Mouse (Mus musculus) limb, embryonic 13.5 days (tissue): Measurements from ENCODE around the gene Iffo2. TPM values are rescaled to one million over a fixed set of nuclear protein-coding genes. Genes with fewer than 3 reads are reported as not detected.

Experiments
- ATAC-seq: fragments of 200-750 bp; cut with Nextera tagmentation; 2 replicates; pipeline ENCODE4 v1.8.0; 2017; ENCODE audit warnings: low read depth, moderate number of reproducible peaks, moderate TSS enrichment; ENCODE audit not compliant: low FRiP score
- H3K27ac ChIP-seq: fragments of 300-500 bp; sonication (generic); 2 replicates; pipeline ENCODE4 v1.5.1; 2015; ENCODE audit warnings: inconsistent platforms, mild to moderate bottlenecking, moderate library complexity
- H3K27me3 ChIP-seq: fragments of 300-500 bp; sonication (generic); 2 replicates; pipeline ENCODE4 v1.6.1; 2015; ENCODE audit warnings: mild to moderate bottlenecking, inconsistent platforms
- H3K36me3 ChIP-seq: fragments of 300-500 bp; sonication (generic); 2 replicates; pipeline ENCODE4 v1.6.1; 2015; ENCODE audit warnings: inconsistent platforms, mild to moderate bottlenecking, moderate library complexity
- H3K4me1 ChIP-seq: fragments of 300-500 bp; sonication (generic); 2 replicates; pipeline ENCODE4 v1.6.1; 2015; ENCODE audit warnings: inconsistent platforms
- H3K4me2 ChIP-seq: fragments of 300-500 bp; sonication (generic); replicated peaks from 2 replicates; pipeline ENCODE4 v1.6.1; 2015; ENCODE audit warnings: inconsistent platforms, mild to moderate bottlenecking, moderate library complexity
- H3K4me3 ChIP-seq: fragments of 300-500 bp; sonication (generic); 2 replicates; pipeline ENCODE4 v1.5.1; 2015; ENCODE audit warnings: moderate library complexity, mild to moderate bottlenecking, inconsistent platforms
- H3K9ac ChIP-seq: fragments of 300-500 bp; sonication (generic); 2 replicates; pipeline ENCODE4 v1.6.1; 2015; ENCODE audit warnings: mild to moderate bottlenecking, inconsistent platforms
- H3K9me3 ChIP-seq: fragments of 300-500 bp; sonication (generic); 2 replicates; pipeline ENCODE4 v1.6.1; 2016; ENCODE audit warnings: inconsistent platforms
- WGBS: fragments of 180-500 bp; shearing (Covaris S2); methylation state at CpG from one replicate; pipeline ENCODE4 v1.1.7; 2015; 5-methylcytosine and 5-hydroxymethylcytosine counted together
- polyA plus RNA-seq: library from polyadenylated mRNA; unstranded; fragments of >200 nt; fragmentation: Nextera tagmentation; extraction: Ambion mirVana; gene quantifications from 2 replicates; pipeline ENCODE4 v1.2.1, GENCODE M21; 2015

Gene Iffo2
- polyA plus RNA-seq, 1 experiment from 2014 or later: 4.6 TPM

DNA sequence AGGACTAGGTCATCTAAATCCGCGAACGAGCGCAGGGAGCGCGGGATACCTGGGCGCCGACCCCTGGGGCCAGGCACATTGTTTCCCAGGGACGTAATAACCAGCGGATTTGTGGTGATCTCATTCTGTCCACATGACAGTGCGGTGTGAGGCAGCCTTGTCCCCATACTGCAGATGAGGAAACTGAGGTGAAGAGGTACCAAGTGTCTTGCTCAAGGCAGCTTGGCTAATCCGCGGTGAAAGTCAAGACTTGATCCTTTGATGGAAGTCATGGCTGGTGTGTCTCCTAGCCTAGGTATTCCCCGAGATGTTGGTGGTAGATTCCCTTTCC is 45.3 kb downstream of the Iffo2 start:
- Histone ChIP-seq H3K36me3 (no peaks in the 10 kb centered on the region), H3K4me3 (peak overlapping the region; percentile 78), H3K4me2 (peak overlapping the region; percentile 96), H3K9me3 (no peaks in the 10 kb centered on the region), H3K27ac (no peak overlapping the region; the same call in 1 of the 2 replicates), H3K27me3 (peaks cover 7% of the 10 kb centered on the region; the same call in 1 of the 2 replicates), H3K9ac (peak overlapping the region; percentile 89), H3K4me1 (peaks cover 61% of the 10 kb centered on the region)
- 8% methylated on average over 14 of the region's 14 CpGs for WGBS
- no peak for ATAC-seq

GRCm38 (mm10) chr4:139576251-139576880 is 46.0 kb downstream of the Iffo2 start:
- Histone ChIP-seq H3K4me3 (peak overlapping the region; percentile 78), H3K4me2 (peak overlapping the region; percentile 96), H3K36me3 (no peaks in the 10 kb centered on the region), H3K27me3 (peaks cover 7% of the 10 kb centered on the region; the same call in 1 of the 2 replicates), H3K9me3 (no peaks in the 10 kb centered on the region), H3K9ac (peak overlapping the region; percentile 89), H3K27ac (no peak overlapping the region), H3K4me1 (peaks cover 68% of the 10 kb centered on the region)
- WGBS: 41% methylated on average over 14 of the region's 14 CpGs
- ATAC-seq: no peak

DNA sequence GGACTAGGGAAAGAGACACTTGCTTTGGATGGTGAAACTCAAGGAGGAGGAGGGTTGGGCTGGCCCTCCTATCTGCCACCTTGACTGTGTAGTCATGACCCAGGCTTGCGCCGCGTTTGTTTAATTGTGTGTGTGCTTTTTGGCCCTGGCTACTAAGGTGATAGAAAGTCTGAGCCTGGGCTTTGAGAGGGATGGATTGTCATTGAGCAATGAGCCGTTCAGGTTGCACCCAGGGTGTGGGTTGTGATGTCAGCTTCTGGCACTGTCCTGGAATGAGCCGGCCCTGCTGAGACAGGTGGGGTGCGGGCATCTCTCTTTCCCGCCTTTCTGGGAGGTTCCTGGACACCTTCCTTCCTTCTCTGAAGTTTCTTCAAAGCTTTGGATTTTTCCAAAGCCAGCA is 46.7 kb downstream of the Iffo2 start:
- 78% methylated on average over 7 of the region's 7 CpGs for WGBS
- H3K4me3 ChIP-seq: peak overlapping the region; percentile 78
- H3K27ac ChIP-seq: no peak overlapping the region
- H3K36me3 ChIP-seq: no peaks in the 10 kb centered on the region
- peak overlapping the region; percentile 96 for H3K4me2 ChIP-seq
- peaks cover 75% of the 10 kb centered on the region for H3K4me1 ChIP-seq
- H3K27me3 ChIP-seq: peaks cover 7% of the 10 kb centered on the region; the same call in 1 of the 2 replicates
- H3K9me3 ChIP-seq: no peaks in the 10 kb centered on the region
- ATAC-seq: no peak
- peak overlapping the region; percentile 89 for H3K9ac ChIP-seq

DNA sequence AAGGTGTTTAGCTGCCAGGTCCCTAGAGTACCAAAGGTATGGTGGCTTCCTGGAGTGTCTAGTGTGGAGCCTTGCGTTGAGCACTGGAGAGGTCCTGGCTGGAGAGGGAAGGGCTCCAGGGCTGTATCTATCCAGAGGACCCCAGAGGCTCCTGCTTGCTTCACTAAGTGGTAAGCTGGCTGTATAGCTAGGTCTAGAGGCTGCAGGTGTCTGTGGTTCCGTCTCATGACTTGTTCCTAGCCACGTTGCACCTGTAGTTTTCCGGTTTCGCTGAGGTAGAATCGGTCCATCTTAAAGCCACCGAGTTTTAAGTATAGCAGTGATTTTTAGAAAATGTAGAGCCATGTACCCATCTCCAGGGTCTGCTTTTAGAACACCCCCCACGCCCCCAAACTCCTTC is 48.0 kb downstream of the Iffo2 start:
- H3K27ac ChIP-seq: no peak overlapping the region
- no peak overlapping the region for H3K4me3 ChIP-seq
- no peaks in the 10 kb centered on the region for H3K9me3 ChIP-seq
- no peak for ATAC-seq
- 89% methylated on average over 8 of the region's 8 CpGs for WGBS
- H3K4me2 ChIP-seq: no peak overlapping the region
- H3K27me3 ChIP-seq: no peaks in the 10 kb centered on the region
- peaks cover 86% of the 10 kb centered on the region for H3K4me1 ChIP-seq
- H3K9ac ChIP-seq: no peak overlapping the region
- no peaks in the 10 kb centered on the region for H3K36me3 ChIP-seq

- H3K9ac ChIP-seq: no peak overlapping the region
- H3K4me2 ChIP-seq: no peak overlapping the region; the same call in 1 of the 2 replicates
Measured at GRCm38 (mm10) chr4:139579003-139579402, 48.7 kb downstream of the Iffo2 start.

GRCm38 (mm10) chr4:139579466-139579865 is 49.1 kb downstream of the Iffo2 start:
- H3K27me3 ChIP-seq: no peaks in the 10 kb centered on the region
- no peaks in the 10 kb centered on the region for H3K36me3 ChIP-seq
- peak overlapping the region; percentile 4; the same call in 1 of the 2 replicates for H3K4me2 ChIP-seq
- H3K27ac ChIP-seq: 0 out of 2 replicates have a peak overlapping the region, but pooled peaks have one; percentile 91
- ATAC-seq: no peak
- H3K4me1 ChIP-seq: peaks cover 88% of the 10 kb centered on the region
- H3K9ac ChIP-seq: 0 out of 2 replicates have a peak overlapping the region, but pooled peaks have one; percentile 1
- no peak overlapping the region for H3K4me3 ChIP-seq
- WGBS: 31% methylated on average over 6 of the region's 6 CpGs
- H3K9me3 ChIP-seq: no peaks in the 10 kb centered on the region

More at GRCm38 (mm10) chr4:139579003-139579402, 48.7 kb downstream of the Iffo2 start:
- no peaks in the 10 kb centered on the region for H3K27me3 ChIP-seq
- no peak overlapping the region for H3K27ac ChIP-seq
- no peak for ATAC-seq
- H3K9me3 ChIP-seq: no peaks in the 10 kb centered on the region
- peaks cover 84% of the 10 kb centered on the region for H3K4me1 ChIP-seq
- no peak overlapping the region for H3K4me3 ChIP-seq
- H3K36me3 ChIP-seq: no peaks in the 10 kb centered on the region
- WGBS: 62% methylated on average over 10 of the region's 10 CpGs

DNA sequence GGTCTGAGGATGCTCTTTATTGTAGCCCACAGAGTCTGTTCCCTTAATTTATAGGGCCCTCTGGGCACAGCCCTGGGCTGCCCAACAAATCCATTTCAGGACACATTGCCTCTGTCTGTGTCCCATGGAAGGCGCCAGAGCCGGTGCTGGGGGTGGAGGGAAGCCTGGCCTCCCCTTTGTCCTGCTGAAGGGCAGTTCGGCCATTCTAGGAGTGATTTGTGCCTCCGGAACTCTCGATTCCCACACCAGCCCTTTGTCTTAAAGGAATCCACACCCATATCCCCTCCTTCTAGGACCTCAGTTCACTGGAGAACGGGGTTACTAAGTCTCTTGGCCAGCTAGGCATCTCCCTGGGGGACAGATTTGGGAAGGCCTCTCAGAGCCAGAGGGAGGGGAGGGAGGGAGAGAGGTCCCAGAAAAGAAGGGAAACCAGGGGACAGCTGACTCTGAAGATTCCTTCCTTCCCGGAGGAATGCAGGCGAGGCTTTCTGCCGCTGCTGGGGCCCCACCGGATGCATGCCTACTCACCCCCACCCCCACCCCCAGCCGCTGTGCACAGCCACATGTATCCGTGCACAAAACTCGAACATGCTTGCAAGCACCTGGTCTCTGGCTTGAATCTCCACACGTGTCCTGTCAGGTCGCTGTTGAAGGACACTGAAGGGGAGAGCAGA is 50.5 kb downstream of the Iffo2 start:
- H3K27me3 ChIP-seq: no peaks in the 10 kb centered on the region
- H3K4me1 ChIP-seq: peaks cover 86% of the 10 kb centered on the region
- peak overlapping the region; percentile 65 for H3K9ac ChIP-seq
- H3K36me3 ChIP-seq: no peaks in the 10 kb centered on the region
- H3K9me3 ChIP-seq: no peaks in the 10 kb centered on the region
- peak overlapping the region; percentile 26 for H3K4me3 ChIP-seq
- peak overlapping the region; percentile 54 for H3K4me2 ChIP-seq
- peak overlapping the region; percentile 91 for H3K27ac ChIP-seq
- peak; percentile 46; the same call in 1 of the 2 replicates for ATAC-seq
- WGBS: 3% methylated on average over 15 of the region's 15 CpGs

GRCm38 (mm10) chr4:139581427-139582051 is 51.2 kb downstream of the Iffo2 start:
- Histone ChIP-seq H3K4me2 (peak overlapping the region; percentile 54), H3K36me3 (no peaks in the 10 kb centered on the region), H3K27ac (peak overlapping the region; percentile 91), H3K4me3 (peak overlapping the region; percentile 26), H3K9ac (peak overlapping the region; percentile 65), H3K9me3 (no peaks in the 10 kb centered on the region), H3K27me3 (no peaks in the 10 kb centered on the region), H3K4me1 (peaks cover 80% of the 10 kb centered on the region)
- ATAC-seq: peak; percentile 12; the same call in 1 of the 2 replicates
- 20% methylated on average over 6 of the region's 6 CpGs for WGBS

GRCm38 (mm10) chr4:139582346-139582745 is 52.0 kb downstream of the Iffo2 start:
- Histone ChIP-seq H3K27ac (no peak overlapping the region), H3K36me3 (no peaks in the 10 kb centered on the region)

GRCm38 (mm10) chr4:139582903-139583302 is 52.6 kb downstream of the Iffo2 start:
- Histone ChIP-seq H3K27me3 (no peaks in the 10 kb centered on the region), H3K27ac (no peak overlapping the region), H3K4me1 (peaks cover 76% of the 10 kb centered on the region), H3K4me3 (no peak overlapping the region), H3K36me3 (no peaks in the 10 kb centered on the region), H3K4me2 (no peak overlapping the region), H3K9me3 (no peaks in the 10 kb centered on the region), H3K9ac (no peak overlapping the region)
- 58% methylated on average over 3 of the region's 3 CpGs for WGBS
- ATAC-seq: no peak

More at GRCm38 (mm10) chr4:139582346-139582745, 52.0 kb downstream of the Iffo2 start:
- no peaks in the 10 kb centered on the region for H3K27me3 ChIP-seq
- no peak overlapping the region for H3K4me3 ChIP-seq
- no peak overlapping the region for H3K9ac ChIP-seq
- ATAC-seq: no peak
- WGBS: 78% methylated on average over 6 of the region's 6 CpGs
- no peak overlapping the region for H3K4me2 ChIP-seq
- no peaks in the 10 kb centered on the region for H3K9me3 ChIP-seq
- H3K4me1 ChIP-seq: peaks cover 75% of the 10 kb centered on the region

- WGBS: 86% methylated on average over 11 of the region's 11 CpGs
- Histone ChIP-seq H3K9me3 (no peaks in the 10 kb centered on the region), H3K4me1 (peaks cover 70% of the 10 kb centered on the region), H3K4me2 (no peak overlapping the region), H3K27ac (no peak overlapping the region), H3K9ac (no peak overlapping the region), H3K4me3 (no peak overlapping the region), H3K27me3 (no peaks in the 10 kb centered on the region), H3K36me3 (no peaks in the 10 kb centered on the region)
- no peak for ATAC-seq
Measured at GRCm38 (mm10) chr4:139583629-139584245, 53.4 kb downstream of the Iffo2 start.

GRCm38 (mm10) chr4:139584704-139585103 is 54.4 kb downstream of the Iffo2 start:
- Histone ChIP-seq H3K36me3 (no peaks in the 10 kb centered on the region), H3K27ac (no peak overlapping the region), H3K4me1 (peaks cover 65% of the 10 kb centered on the region), H3K27me3 (no peaks in the 10 kb centered on the region), H3K9ac (no peak overlapping the region), H3K4me2 (no peak overlapping the region), H3K9me3 (no peaks in the 10 kb centered on the region), H3K4me3 (no peak overlapping the region)
- ATAC-seq: no peak
- 80% methylated on average over 11 of the region's 11 CpGs for WGBS
